Mouse (Mus musculus) heart, adult 8-10 months (tissue): Measurements from ENCODE around the gene Dhrs7b. TPM values are rescaled to one million over a fixed set of nuclear protein-coding genes. Genes with fewer than 3 reads are reported as not detected.
"Not testable (repeated sequence)": the region's sequence is repeated elsewhere in the genome, so short reads cannot be mapped to it uniquely, and the experiment has no call there.

Source experiments
- DNase-seq: peaks from one replicate; pipeline ENCODE4 v3.0.0; 2022; ENCODE audit warnings: low spot score
- total RNA-seq, 4 experiments: library from RNA; stranded (reverse); gene quantifications; 2 replicates each; pipeline ENCODE4 v1.2.4; 2022

Dhrs7b gene
- total RNA-seq, 4 experiments from 2014 or later, result 19.9 to 23.9 (median 21.3) TPM

DNA sequence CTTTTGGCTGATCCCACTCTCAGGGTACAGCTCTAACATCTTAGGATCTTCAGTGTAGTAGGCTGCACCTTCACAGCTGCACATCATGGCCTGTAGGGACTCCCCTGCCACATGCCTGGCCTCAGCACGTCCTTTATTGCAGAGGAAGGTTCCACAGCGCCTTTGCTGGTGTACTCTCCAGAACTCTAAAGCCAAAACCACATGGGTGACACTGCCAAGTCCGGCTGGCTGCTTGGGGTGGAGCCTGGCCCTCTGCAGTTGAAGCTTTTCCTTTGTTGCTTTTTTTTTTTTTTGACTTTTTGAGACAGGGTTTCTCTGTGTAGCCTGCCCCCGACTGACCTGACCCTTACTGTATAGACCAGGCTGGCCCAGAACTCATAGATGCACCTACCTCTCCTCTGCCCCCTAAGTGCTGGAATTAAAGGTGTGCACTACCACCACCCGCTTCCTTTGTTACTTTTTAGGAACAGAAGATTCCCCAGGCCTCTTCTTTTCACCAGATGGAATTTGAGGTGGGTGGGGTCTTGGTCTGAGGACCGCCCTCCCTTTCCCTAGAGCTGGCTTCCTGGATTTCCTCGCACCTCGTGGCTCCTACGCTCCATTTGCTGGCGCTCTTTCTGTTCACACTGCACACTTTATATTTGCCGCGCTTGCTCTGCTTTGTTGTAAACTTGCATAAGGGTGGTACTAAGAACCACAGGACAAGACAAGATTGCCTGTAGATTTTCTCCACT, 11.2 kb downstream of the Dhrs7b start:
- no peak for DNase-seq

- no peak for DNase-seq
Measured at GRCm38 (mm10) chr11:60843412-60843811, 13.0 kb downstream of the Dhrs7b start.

DNA sequence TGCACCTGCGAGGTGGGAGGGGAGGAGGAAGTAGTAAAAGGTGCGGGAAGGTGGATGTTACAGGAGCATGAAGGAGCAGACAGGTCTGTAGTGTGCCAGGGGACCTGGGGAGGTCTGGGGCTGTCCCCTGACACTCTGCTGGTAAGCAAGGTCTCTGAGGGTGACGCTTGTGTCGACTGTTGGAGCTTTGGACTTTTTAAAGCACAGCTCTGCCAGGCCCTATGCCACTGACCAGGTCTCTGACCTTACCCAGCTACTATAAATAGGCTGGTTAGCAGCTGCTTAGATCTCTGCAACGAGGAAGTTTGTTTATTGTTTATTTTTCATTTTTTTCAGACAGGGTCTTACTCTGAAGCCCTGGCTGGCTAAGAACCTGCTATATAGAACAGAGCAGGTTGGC, 15.0 kb downstream of the Dhrs7b start:
- DNase-seq, result no peak

GRCm38 (mm10) chr11:60856587-60856986, 26.2 kb downstream of the Dhrs7b start:
- no peak for DNase-seq

GRCm38 (mm10) chr11:60861993-60862392, 31.6 kb downstream of the Dhrs7b start:
- DNase-seq, result no peak

GRCm38 (mm10) chr11:60863196-60863595, 32.8 kb downstream of the Dhrs7b start:
- peak; percentile 38 for DNase-seq

- DNase-seq, result no peak
Measured at GRCm38 (mm10) chr11:60864166-60864565, 33.7 kb downstream of the Dhrs7b start.

DNA sequence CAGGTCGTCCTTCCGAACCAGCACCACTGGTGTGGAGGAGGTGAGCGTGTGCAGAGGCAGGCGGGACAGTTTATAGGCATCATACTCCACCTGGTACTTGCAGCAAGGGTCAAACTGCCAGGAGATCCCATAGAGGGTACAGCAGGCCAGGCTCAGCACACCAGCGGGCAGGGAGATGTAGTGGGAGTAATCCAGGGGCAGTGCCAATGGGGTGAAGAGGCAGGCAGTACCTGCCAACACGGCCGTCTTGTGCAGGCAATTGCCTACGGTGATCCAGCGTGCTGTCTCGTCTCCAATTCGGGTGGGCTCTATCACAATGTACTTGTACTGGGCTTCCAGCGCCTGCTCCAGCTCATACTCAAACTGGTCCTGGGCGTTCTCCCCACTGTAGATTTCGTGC, 34.5 kb downstream of the Dhrs7b start:
- DNase-seq, result peak; percentile 44

DNA sequence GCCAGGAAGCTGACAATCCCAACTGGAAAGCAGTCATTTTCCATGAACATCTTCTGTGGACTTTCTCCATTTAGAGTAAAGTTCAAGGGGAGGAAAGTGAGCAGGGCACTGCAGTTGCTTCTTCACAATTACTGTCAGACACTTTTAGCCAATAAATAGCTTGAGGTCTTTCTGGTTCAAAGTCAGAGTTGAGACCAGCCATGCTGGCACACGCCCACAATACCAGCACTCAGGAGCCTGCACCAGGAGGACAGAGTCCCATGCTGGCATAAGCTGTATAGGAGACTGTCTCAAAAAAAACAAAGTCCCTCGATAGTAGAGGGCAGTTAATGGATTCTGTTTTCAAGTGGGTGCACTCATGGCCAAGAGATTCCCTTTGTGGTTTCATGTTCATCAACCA, 35.6 kb downstream of the Dhrs7b start:
- no peak for DNase-seq

DNA sequence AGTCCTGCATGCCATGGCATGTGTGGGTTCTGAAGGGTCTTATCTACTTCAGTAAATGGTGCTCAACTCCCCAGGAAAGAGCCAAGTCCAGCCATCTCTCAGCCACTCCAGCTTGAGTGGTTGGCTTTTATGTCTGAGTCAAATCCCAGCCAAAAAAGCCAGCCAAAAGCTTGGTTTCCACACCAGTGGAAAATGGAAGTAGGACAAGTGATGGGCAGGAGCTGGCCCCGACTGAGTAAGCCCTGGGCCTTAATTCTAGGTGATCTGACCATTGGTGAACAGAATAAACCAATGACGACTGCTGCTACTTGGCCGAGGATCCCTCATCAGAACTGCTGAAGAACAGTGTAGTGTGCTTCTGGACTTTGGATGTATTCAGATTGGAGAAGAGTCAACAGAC, 37.0 kb downstream of the Dhrs7b start:
- no peak for DNase-seq

DNA sequence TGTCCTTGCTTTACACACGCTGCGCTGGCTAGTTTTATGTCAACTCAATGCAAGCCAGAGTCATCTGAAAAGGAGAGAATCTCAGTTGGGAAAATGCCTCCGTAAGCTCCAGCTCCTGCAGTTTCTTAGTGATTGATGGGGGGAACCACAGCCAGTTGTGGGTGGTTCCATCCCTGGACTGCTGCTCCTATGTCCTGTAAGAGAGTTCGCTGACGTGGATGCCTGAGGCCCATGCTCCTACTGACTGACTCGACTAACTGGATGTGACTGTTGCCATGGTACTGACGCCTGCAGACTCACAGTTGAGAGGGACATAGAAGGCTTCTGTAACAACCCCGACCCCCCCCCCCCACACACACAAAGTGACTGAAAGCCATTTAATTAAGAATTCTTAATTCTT, 37.5 kb downstream of the Dhrs7b start:
- DNase-seq, result no peak

DNA sequence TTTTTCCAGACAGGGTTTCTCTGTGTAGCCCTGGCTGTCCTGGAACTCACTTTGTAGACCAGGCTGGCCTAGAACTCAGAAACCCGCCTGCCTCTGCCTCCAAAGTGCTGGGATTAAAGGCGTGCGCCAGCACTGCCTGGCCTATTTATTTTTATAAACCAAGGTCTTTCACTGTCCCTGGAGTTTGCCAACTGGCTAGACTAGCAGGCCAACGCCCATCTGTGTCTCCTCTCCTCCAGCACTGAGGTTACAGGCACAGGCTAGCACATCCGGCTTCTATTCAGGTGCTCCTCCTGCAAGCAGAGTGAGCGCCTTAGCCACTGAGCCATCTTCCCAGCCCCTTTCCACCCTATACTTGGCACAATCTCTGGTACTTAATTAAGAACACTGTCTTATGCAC, 39.0 kb downstream of the Dhrs7b start:
- DNase-seq, result not testable (repeated sequence)

DNA sequence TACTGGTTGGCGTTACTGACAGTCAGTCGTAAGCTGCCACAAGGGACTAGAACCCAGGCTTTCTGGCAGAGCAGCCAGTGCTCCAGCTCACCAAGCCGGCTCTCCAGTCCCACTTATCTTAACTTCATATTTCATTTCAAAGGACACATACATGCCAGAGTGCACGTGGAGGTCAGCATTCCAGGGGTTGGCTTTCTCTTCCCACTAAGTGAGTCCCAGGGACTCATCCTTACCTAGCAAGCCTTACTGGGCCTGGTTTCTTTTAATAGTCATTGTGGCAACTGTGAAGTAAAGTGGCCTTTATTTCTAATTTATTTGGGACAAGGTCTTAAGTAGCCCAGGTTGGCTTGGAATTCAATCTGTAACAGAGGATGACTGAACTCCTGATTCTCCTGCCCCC, 41.0 kb downstream of the Dhrs7b start:
- no peak for DNase-seq

- no peak for DNase-seq
Measured at GRCm38 (mm10) chr11:60873101-60873500, 42.7 kb downstream of the Dhrs7b start.

GRCm38 (mm10) chr11:60878056-60878612, 47.7 kb downstream of the Dhrs7b start:
- peak; percentile 56 for DNase-seq

GRCm38 (mm10) chr11:60878675-60879294, 48.4 kb downstream of the Dhrs7b start, which contains the start of gene Tmem11:
Gene Tmem11, minus strand, starts transcription at chr11:60879272.
- DNase-seq, result peak; percentile 94

DNA sequence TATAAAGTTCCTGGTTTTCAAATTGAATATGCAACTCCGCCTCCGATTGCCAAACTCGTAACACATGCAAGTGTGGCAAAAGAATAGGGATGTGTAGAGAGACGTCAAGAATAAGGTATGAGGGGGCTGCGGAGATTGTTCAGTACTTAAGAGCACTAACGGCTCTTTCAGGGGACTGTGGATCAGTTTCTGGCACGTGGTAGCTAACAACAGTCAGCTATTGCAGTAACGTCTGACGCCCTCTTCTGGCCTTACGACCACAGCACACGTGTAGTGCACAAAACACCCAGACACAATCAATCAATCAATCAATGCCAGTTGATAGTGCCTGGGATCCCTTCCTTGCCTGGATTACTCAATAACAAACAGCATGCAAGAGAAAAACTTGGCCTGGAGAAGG, 49.0 kb downstream of the Dhrs7b start:
- DNase-seq, result peak; percentile 33

DNA sequence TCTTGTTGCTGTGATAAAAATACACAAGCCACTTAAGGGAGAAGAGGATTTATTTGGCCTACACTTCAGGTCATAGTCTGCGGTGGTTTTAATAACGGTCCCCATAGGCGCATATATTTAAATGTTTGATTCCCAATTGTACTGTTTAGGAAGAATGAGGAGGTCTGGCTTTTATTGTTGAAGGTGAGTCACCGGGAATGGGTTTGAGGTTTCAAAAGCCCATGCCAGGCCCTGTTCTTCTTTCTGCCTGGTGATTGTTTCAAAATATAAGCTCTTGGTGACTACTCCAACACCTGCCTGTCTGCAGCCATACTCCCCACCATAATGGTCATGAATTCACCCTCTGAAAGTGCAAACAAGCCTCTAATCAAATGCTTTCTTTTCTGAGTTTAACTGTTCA, 50.1 kb downstream of the Dhrs7b start:
- DNase-seq, result no peak

DNA sequence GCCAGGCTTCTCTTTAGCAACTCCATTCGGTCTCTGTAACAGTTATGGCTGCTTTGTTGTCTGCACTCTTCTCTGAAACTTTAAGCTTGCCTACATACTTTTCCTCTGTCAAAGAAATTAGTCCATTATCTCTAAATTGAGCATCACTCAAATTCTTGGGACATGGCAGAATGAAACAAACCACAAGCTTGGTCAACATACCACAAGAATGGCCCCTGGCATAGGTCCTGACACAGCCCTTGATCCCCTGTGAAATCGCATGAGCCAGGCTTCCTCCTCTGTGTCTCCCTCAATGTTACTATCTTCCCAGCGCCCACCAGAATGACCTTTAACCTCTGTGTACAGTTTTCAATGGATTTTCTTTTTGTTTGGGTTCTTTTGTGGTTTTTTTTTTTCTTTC, 52.0 kb downstream of the Dhrs7b start:
- DNase-seq, result no peak

GRCm38 (mm10) chr11:60886986-60887385, 56.6 kb downstream of the Dhrs7b start:
- DNase-seq, result not testable (repeated sequence)

DNA sequence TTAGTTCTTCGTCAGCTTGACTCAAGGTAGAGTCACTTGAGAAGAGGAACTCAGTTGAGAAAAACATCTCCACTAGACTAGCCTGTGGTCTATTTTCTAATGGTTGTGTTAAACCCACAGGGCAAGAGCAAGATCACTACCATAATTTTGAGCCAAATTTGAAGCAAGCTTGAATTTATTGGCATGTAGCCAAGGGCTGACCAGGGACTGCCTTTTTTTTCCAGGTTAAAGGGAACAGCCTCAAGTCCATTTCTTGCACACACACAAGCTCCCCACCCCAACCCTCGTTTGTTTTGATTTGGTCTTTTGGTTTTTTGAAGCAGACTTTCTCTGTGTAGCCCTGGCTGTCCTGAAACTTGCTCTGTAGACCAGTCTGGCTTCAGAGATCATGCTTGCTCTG, 59.4 kb downstream of the Dhrs7b start:
- DNase-seq, result no peak

GRCm38 (mm10) chr11:60890286-60890685, 59.9 kb downstream of the Dhrs7b start:
- DNase-seq, result no peak

- DNase-seq, result no peak
Measured at GRCm38 (mm10) chr11:60890744-60891143, 60.3 kb downstream of the Dhrs7b start.
